Mouse (Mus musculus): ENCODE data around the gene Dhrs2.

Gene Dhrs2

DNA sequence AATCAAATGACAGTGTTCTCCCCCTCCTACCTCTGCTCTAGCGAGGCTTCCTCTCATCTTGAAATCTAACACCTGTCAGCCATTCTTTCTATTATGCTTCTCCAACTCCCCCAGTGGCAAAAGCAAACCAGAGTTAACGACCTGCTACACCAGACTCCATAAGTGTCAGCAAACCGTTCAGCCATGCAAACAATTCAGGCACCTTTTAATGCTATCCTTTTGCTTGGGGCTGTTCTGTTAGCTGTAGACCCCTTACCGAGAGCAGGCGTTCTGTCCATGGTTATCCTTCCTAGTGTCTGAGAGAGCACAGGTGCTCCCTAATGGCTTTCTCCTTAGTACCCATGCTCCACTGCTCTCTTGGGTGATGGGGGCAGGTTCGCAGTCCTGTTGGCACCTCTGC is 25.4 kb downstream of the Dhrs2 start:
- DNase-seq (ENCODE audit: low read depth in 1 of 2, low spot score in 2 of 2), result no peak

DNA sequence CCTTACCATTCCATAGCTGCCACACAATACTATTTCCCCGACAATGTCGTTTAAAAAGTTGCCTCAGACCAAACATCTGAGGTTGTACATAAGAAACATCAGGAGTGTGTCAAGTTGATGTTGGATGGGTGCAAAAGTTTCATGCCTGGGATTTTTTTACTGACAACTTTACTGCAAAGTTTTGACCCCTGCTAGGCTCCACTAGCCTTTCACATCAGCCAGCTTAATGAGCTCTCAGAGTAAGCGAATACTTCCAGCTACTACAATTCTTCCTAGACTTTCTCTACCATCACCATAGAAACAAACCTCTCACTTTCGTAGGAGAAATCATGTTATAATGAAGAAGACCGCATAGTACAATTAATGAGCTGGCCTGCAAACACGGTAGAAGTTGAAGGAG is 26.5 kb downstream of the Dhrs2 start:
- DNase-seq (ENCODE audit: low read depth in 1 of 2, low spot score in 2 of 2), result no peak

DNA sequence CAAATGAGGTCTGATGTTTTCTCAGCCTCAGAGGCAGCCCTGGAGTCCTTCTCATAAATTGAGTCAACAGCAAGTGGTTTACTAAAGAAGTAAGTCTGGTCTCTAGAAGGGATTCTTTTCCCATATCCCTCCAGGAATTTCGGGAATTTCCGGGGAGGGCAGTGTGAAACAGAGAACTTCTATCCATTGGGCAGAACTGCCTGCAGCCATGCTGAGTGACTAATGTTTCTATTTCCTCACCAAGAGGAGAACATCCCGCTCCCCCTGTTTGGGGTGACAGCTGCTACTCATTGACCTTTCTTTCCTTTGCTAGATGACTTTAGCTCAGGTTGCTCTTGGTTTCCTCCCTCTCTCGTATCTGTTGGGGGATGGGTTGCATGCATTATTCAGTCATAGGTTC is 31.8 kb downstream of the Dhrs2 start:
- DNase-seq (ENCODE audit: low read depth in 1 of 2, low spot score in 2 of 2), result no peak

DNA sequence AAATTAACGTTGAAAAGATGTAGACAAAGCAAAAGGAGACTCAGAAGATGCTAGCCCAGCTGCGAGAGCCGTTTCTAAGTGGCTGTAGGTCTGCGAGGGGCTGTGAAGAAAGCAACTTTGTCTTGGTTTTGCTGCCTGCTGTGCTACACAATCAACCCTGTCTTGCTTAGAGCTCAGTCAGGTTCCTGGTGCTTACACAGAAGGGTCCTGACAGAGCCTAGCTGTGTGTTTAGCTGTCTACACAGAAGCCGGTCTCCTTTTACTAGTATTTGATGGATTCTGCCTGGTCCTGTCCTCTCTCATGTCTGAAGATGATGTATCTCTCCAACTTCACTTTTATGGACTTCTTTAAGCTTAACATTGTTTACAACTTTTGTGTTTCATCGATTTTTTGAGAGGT is 33.6 kb downstream of the Dhrs2 start:
- DNase-seq (ENCODE audit: low read depth in 1 of 2, low spot score in 2 of 2), result no peak

DNA sequence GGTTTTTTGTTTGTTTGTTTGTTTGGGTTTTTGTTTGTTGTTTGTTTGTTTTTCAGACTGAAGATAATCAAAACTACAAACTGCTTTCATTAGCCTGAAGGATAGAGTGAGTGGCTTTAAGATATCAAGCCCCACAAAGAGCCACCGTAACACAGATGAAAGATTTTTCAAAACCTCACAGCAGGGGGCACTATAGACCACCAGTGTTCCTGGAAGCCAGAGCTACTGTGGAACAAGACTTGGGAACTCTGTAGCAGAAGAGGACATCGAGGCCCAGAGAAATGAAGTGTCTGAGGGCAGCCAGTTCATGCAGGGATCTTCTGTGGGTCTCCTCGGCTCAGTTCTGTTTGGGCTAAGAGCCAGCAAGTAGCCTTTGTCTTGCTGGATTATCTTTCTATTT is 49.4 kb downstream of the Dhrs2 start:
- DNase-seq (ENCODE audit: low read depth in 1 of 2, low spot score in 2 of 2), result no peak

DNA sequence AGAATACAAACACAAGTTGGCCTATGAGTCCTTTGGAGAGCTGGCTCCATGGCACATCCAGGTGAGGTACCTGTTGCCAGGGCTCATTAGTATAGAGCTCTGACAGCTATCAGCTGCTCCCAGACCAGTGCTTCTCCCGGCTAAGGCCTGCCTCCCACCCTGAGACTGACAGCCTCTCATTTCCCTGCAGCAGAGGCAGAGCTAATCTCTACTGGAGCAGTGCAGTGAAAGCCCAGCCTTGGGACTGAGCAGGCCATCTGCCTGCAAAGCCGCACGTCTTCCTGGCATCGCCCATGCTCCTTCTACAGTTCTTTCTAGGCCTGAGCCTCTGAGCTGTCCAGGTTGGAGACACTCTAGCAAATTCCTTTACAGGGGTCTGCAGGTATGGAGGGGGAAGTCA is 51.2 kb downstream of the Dhrs2 start:
- no peak for DNase-seq (ENCODE audit: low read depth in 1 of 2, low spot score in 2 of 2)

DNA sequence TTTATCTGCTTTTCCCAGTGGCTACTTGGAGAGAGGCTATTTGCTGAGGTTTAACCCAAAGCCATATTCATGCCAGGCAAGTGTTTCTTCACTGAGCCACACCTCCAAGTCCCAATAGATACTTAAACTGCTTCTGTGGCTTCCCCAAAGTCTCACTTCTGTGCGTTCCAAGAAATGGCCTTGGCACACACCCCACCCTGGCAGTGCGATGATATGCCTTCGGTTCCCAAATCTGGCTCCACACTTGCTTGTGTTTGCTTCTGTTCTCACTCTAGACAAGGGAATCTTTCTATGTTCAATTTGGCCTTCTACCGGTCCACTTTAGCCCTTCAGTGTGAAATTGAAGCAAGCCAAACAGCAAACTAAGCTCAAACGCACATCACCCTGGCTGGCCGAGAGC is 53.0 kb downstream of the Dhrs2 start:
- DNase-seq (ENCODE audit: low read depth in 1 of 2, low spot score in 2 of 2), result no peak

DNA sequence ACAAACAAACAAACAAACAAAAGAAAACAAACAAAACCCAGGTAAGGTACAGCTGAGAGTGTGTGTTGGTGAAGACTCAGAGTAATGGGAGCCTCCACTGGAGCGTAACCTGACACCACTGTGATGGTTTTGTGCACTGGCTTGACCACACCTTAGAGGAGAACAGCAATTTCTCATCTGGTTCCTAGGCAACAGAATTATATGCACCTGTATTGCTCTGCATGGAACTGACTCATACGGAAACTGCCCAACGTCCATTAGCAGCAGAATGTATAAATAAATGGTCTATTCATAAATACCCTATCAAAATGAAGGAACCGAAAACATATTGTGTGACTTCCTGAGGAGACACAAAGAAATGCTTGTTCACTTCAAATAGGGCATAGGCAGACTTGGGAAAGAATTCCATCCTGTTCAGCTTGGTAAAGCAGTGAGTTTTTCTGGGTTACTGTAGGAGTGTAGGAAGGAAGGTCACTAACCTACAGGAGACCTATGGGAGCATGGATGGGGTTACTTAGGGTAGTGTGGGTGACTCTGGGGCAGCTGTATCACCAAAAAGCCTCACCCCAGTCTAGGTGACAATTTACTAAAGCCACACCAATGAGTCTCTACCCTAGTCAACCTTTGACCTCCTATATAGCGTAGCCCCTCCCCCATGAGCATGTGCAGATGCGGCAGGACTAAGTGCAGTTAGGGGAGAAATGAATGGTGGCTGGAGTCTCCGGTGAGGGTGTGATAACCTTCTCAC is 57.7 kb downstream of the Dhrs2 start:
- DNase-seq (ENCODE audit: low read depth in 1 of 2, low spot score in 2 of 2), result no peak

Data from monocyte, adult 2 months (primary cell).